Mouse (Mus musculus) liver (tissue): ENCODE data around the gene Tmem136.
"Not testable (repeated sequence)": the region's sequence is repeated elsewhere in the genome, so short reads cannot be mapped to it uniquely, and the experiment has no call there.

Experiments
- DNase-seq: peaks from one replicate; pipeline ENCODE4 v3.0.0-alpha.2; 2020; ENCODE audit warnings: mixed read lengths

The Tmem136 gene

GRCm38 (mm10) chr9:43116134-43116996, at the start of gene Tmem136:
TSS of gene Tmem136 (minus strand) at chr9:43116570.
- peak; percentile 90 for DNase-seq

GRCm38 (mm10) chr9:43155960-43156359, 39.6 kb upstream of the Tmem136 start:
- no peak for DNase-seq

- DNase-seq = no peak
These were observed 35.4 kb upstream of the Tmem136 start for GRCm38 (mm10) chr9:43151779-43152178.

- DNase-seq = no peak
These were observed 34.6 kb upstream of the Tmem136 start for GRCm38 (mm10) chr9:43150957-43151356.

- peak; percentile 22 for DNase-seq
These were observed 33.7 kb upstream of the Tmem136 start for GRCm38 (mm10) chr9:43150075-43150474.

- DNase-seq = no peak
These were observed 33.1 kb upstream of the Tmem136 start for GRCm38 (mm10) chr9:43149498-43149897.

- no peak for DNase-seq
These were observed 28.8 kb upstream of the Tmem136 start for GRCm38 (mm10) chr9:43145196-43145595.

- DNase-seq = no peak
These were observed 27.9 kb upstream of the Tmem136 start for GRCm38 (mm10) chr9:43144206-43144810.

- peak; percentile 55 for DNase-seq
These were observed 25.5 kb upstream of the Tmem136 start for GRCm38 (mm10) chr9:43141839-43142238.

GRCm38 (mm10) chr9:43133525-43133924, 17.2 kb upstream of the Tmem136 start:
- DNase-seq = no peak

GRCm38 (mm10) chr9:43132380-43132779, 16.0 kb upstream of the Tmem136 start:
- no peak for DNase-seq

GRCm38 (mm10) chr9:43131940-43132339, 15.6 kb upstream of the Tmem136 start:
- DNase-seq = no peak

GRCm38 (mm10) chr9:43130684-43131083, 14.3 kb upstream of the Tmem136 start:
- DNase-seq = peak; percentile 51

GRCm38 (mm10) chr9:43127101-43127787, 10.9 kb upstream of the Tmem136 start:
- no peak for DNase-seq

GRCm38 (mm10) chr9:43122379-43122778, 6.0 kb upstream of the Tmem136 start:
- no peak for DNase-seq

GRCm38 (mm10) chr9:43121948-43122347, 5.6 kb upstream of the Tmem136 start:
- not testable (repeated sequence) for DNase-seq

GRCm38 (mm10) chr9:43116997-43117336, 597 bp upstream of the Tmem136 start:
- no peak for DNase-seq

- no peak for DNase-seq
These were observed 788 bp downstream of the Tmem136 start for GRCm38 (mm10) chr9:43115431-43116133.

- no peak for DNase-seq
These were observed 1.5 kb downstream of the Tmem136 start for GRCm38 (mm10) chr9:43114833-43115232.

GRCm38 (mm10) chr9:43110286-43110980, 5.9 kb downstream of the Tmem136 start:
- no peak for DNase-seq

- no peak for DNase-seq
These were observed 7.2 kb downstream of the Tmem136 start for GRCm38 (mm10) chr9:43109125-43109524.

GRCm38 (mm10) chr9:43108721-43109120, 7.6 kb downstream of the Tmem136 start:
- DNase-seq = no peak
